Mouse (Mus musculus) cerebellum, adult 2 months (tissue): ENCODE measurements around the gene Mkrn2os. TPM values are rescaled to one million over a fixed set of nuclear protein-coding genes. Genes with fewer than 3 reads are reported as not detected.
A peak's percentile ranks its signal among the peaks of the same experiment; 100 is the strongest.

Experiments
- DNase-seq, 2 experiments: peaks; one replicate each; pipeline ENCODE4 v3.0.0; 2021
- H3K27ac ChIP-seq: fragments of 200-500 bp; 2 replicates; pipeline ENCODE4 v1.5.1; 2012; ENCODE audit warnings: low read length, control low read depth, inconsistent platforms; ENCODE audit not compliant: insufficient read depth
- H3K27me3 ChIP-seq: fragments of 200-500 bp; 2 replicates; pipeline ENCODE4 v1.6.1; 2012; ENCODE audit warnings: inconsistent platforms, mild to moderate bottlenecking, low read length, moderate library complexity; ENCODE audit not compliant: control insufficient read depth, insufficient read depth
- H3K4me1 ChIP-seq: fragments of 200-500 bp; 2 replicates; pipeline ENCODE4 v1.6.1; 2011; ENCODE audit warnings: low read length; ENCODE audit not compliant: control insufficient read depth, insufficient read depth
- H3K4me3 ChIP-seq: fragments of 200-500 bp; replicated peaks from 2 replicates; pipeline ENCODE3; 2011; ENCODE audit warnings: mild to moderate bottlenecking, low read depth, low read length, control low read depth; ENCODE audit not compliant: insufficient read depth
- CTCF ChIP-seq: fragments of 200-500 bp; IDR thresholded peaks from 2 replicates; pipeline ENCODE4 v1.5.1; 2011; ENCODE audit warnings: low read depth, mild to moderate bottlenecking, control low read depth, low read length, moderate library complexity, borderline replicate concordance; ENCODE audit not compliant: insufficient read depth
- POLR2A ChIP-seq: fragments of 200-500 bp; IDR thresholded peaks from 2 replicates; pipeline ENCODE4 v1.6.1; 2011; ENCODE audit warnings: low read length, control low read depth, borderline replicate concordance; ENCODE audit not compliant: insufficient read depth
- WGBS: fragments of 180-500 bp; shearing (Covaris S2); methylation state at CpG from one replicate; pipeline ENCODE4 v1.1.7; 2018; 5-methylcytosine and 5-hydroxymethylcytosine counted together
- polyA plus RNA-seq: library from polyadenylated mRNA; depleted of rRNA; stranded (reverse); fragments of >200 nt; gene quantifications from 2 replicates; pipeline ENCODE4 v1.2.3, GENCODE M21; 2012; rRNA removed

Gene Mkrn2os
- polyA plus RNA-seq, 1 experiment, result 0.15 TPM

GRCm38 (mm10) chr6:115544442-115544970, 47.9 kb downstream of the Mkrn2os start, which contains the start of gene Tsen2:
TSS of gene Tsen2 (plus strand) at chr6:115544664.
- peak; percentile 96 to 97 for DNase-seq
- H3K4me1 ChIP-seq, result no peaks in the 10 kb centered on the region
- TF ChIP-seq POLR2A, result peak; percentile 80; the same call in 1 of the 2 replicates
- no peak for TF ChIP-seq CTCF
- H3K27me3 ChIP-seq, result no peaks in the 10 kb centered on the region
- 0% methylated on average over 38 of the region's 38 CpGs for WGBS
- H3K27ac ChIP-seq, result peak within 1 kb of the TSS; percentile 40
- peak within 1 kb of the TSS; percentile 78 for H3K4me3 ChIP-seq

- H3K4me3 ChIP-seq, result no peak overlapping the region
- no peak for DNase-seq
- WGBS, result 53% methylated on average over 3 of the region's 3 CpGs
- H3K27ac ChIP-seq, result no peak overlapping the region
- no peaks in the 10 kb centered on the region for H3K4me1 ChIP-seq
- H3K27me3 ChIP-seq, result no peaks in the 10 kb centered on the region
- TF ChIP-seq POLR2A (no peak), CTCF (no peak)
These were observed 50.0 kb downstream of the Mkrn2os start for GRCm38 (mm10) chr6:115542341-115542740.

- H3K4me3 ChIP-seq, result no peak overlapping the region
- TF ChIP-seq POLR2A (no peak), CTCF (no peak)
- H3K4me1 ChIP-seq, result no peaks in the 10 kb centered on the region
- 60% methylated on average over 6 of the region's 6 CpGs for WGBS
- DNase-seq, result no peak
- no peak overlapping the region for H3K27ac ChIP-seq
- H3K27me3 ChIP-seq, result no peaks in the 10 kb centered on the region
These were observed 50.6 kb downstream of the Mkrn2os start for GRCm38 (mm10) chr6:115541676-115542275.

GRCm38 (mm10) chr6:115538645-115539429, 53.5 kb downstream of the Mkrn2os start:
- DNase-seq, result peak; percentile 78 to 90
- TF ChIP-seq POLR2A (no peak), CTCF (peak; percentile 91)
- Histone ChIP-seq H3K4me1 (no peaks in the 10 kb centered on the region), H3K27ac (no peak overlapping the region), H3K4me3 (peak overlapping the region; percentile 45), H3K27me3 (no peaks in the 10 kb centered on the region)
- WGBS, result 19% methylated on average over 26 of the region's 26 CpGs

- no peaks in the 10 kb centered on the region for H3K4me1 ChIP-seq
- H3K4me3 ChIP-seq, result no peak overlapping the region
- no peaks in the 10 kb centered on the region for H3K27me3 ChIP-seq
- TF ChIP-seq POLR2A, result no peak
- no peak overlapping the region for H3K27ac ChIP-seq
- WGBS, result 79% methylated on average over 4 of the region's 4 CpGs
- no peak for DNase-seq
These were observed 56.2 kb downstream of the Mkrn2os start for GRCm38 (mm10) chr6:115536169-115536568.

GRCm38 (mm10) chr6:115534617-115535016, 57.8 kb downstream of the Mkrn2os start:
- H3K27ac ChIP-seq, result no peak overlapping the region
- TF ChIP-seq POLR2A (no peak), CTCF (no peak)
- peak; percentile 49 to 56 for DNase-seq
- H3K4me3 ChIP-seq, result no peak overlapping the region
- H3K4me1 ChIP-seq, result no peaks in the 10 kb centered on the region
- WGBS, result 9% methylated on average over 7 of the region's 7 CpGs
- H3K27me3 ChIP-seq, result no peaks in the 10 kb centered on the region

Other genes with a start within 250 kb of the Mkrn2os start
- 2.1 and 2.5 TPM in 2 replicates for gene Pparg, start 231.6 kb downstream of the Mkrn2os start, polyA plus RNA-seq
- 22.1 and 26.2 TPM in 2 replicates for gene Tsen2, start 47.9 kb downstream of the Mkrn2os start, polyA plus RNA-seq
- gene Mkrn2, start 9.3 kb upstream of the Mkrn2os start, polyA plus RNA-seq, result 34.7 and 37.7 TPM in 2 replicates
- gene Raf1, start 84.1 kb upstream of the Mkrn2os start, polyA plus RNA-seq, result 148 and 152 TPM in 2 replicates
- gene Tmem40, start 169.8 kb upstream of the Mkrn2os start, polyA plus RNA-seq, result 2.7 and 3.5 TPM in 2 replicates
- 5.1 and 6.7 TPM in 2 replicates for gene Cand2, start 182.0 kb upstream of the Mkrn2os start, polyA plus RNA-seq
- 680 and 720 TPM in 2 replicates for gene Rpl32, start 216.2 kb upstream of the Mkrn2os start, polyA plus RNA-seq
- 5.1 and 5.8 TPM in 2 replicates for gene Efcab12, start 245.8 kb upstream of the Mkrn2os start, polyA plus RNA-seq